Mouse (Mus musculus) ES-Bruce4 (cell line): ENCODE measurements around the gene Ing2.

Source experiments
- CTCF ChIP-seq: IDR thresholded peaks from one replicate; pipeline ENCODE4 v1.8.1; 2011; ENCODE audit warnings: low read depth, low read length
- POLR2A ChIP-seq: IDR thresholded peaks from one replicate; pipeline ENCODE4 v1.8.1; 2011; ENCODE audit warnings: low read length; ENCODE audit not compliant: insufficient read depth

GRCm38 (mm10) chr8:47676631-47677030 is 1.3 kb upstream of the Ing2 start:
- TF ChIP-seq CTCF (no peak), POLR2A (no peak)
